Mouse (Mus musculus): ENCODE results near the gene Stat2. TPM values are rescaled to one million over a fixed set of nuclear protein-coding genes. Genes with fewer than 3 reads are reported as not detected.

Stat2 gene
- polyA plus RNA-seq (2016; fragmentation: Nextera tagmentation; extraction: Ambion mirVana) = 8.4 and 8.8 TPM in 2 replicates

- H3K4me1 ChIP-seq = peaks cover 31% of the 10 kb centered on the region
- no peaks in the 10 kb centered on the region for H3K27me3 ChIP-seq (replicated peaks)
- WGBS (ENCODE audit: insufficient replicate concordance) = under 1% methylated on average over 43 of the region's 43 CpGs
- peak within 1 kb of the TSS; percentile 86 for H3K4me3 ChIP-seq
- H3K9ac ChIP-seq = peak within 1 kb of the TSS; percentile 88
- peaks cover 6% of the 10 kb centered on the region for H3K36me3 ChIP-seq
- peak within 1 kb of the TSS; percentile 73 for H3K4me2 ChIP-seq
- no peaks in the 10 kb centered on the region for H3K9me3 ChIP-seq (replicated peaks)
- H3K27ac ChIP-seq = peak within 1 kb of the TSS; percentile 82
- peak; percentile 98 for ATAC-seq
Observed at GRCm38 (mm10) chr10:128270287-128270841, at the start of gene Stat2. Gene Stat2 (plus strand): TSS chr10:128270559.

- Histone ChIP-seq H3K4me2 (no peak overlapping the region), H3K9ac (no peak overlapping the region), H3K9me3 (replicated peaks) (no peaks in the 10 kb centered on the region), H3K4me3 (no peak overlapping the region), H3K27me3 (replicated peaks) (no peaks in the 10 kb centered on the region), H3K4me1 (peaks cover 36% of the 10 kb centered on the region), H3K27ac (no peak overlapping the region), H3K36me3 (no peaks in the 10 kb centered on the region)
- 54% methylated on average over 16 of the region's 16 CpGs for WGBS (ENCODE audit: insufficient replicate concordance)
- ATAC-seq = no peak
Observed at GRCm38 (mm10) chr10:128221533-128222286, 48.6 kb upstream of the Stat2 start.

- no peak overlapping the region for H3K27ac ChIP-seq
- ATAC-seq = no peak
- no peaks in the 10 kb centered on the region for H3K36me3 ChIP-seq
- 63% methylated on average over 5 of the region's 5 CpGs for WGBS (ENCODE audit: insufficient replicate concordance)
- H3K9ac ChIP-seq = no peak overlapping the region
- no peaks in the 10 kb centered on the region for H3K27me3 ChIP-seq (replicated peaks)
- H3K4me2 ChIP-seq = no peak overlapping the region
- peaks cover 15% of the 10 kb centered on the region for H3K4me1 ChIP-seq
- no peaks in the 10 kb centered on the region for H3K9me3 ChIP-seq (replicated peaks)
- no peak overlapping the region for H3K4me3 ChIP-seq
Observed at GRCm38 (mm10) chr10:128225064-128225463, 45.3 kb upstream of the Stat2 start.

DNA sequence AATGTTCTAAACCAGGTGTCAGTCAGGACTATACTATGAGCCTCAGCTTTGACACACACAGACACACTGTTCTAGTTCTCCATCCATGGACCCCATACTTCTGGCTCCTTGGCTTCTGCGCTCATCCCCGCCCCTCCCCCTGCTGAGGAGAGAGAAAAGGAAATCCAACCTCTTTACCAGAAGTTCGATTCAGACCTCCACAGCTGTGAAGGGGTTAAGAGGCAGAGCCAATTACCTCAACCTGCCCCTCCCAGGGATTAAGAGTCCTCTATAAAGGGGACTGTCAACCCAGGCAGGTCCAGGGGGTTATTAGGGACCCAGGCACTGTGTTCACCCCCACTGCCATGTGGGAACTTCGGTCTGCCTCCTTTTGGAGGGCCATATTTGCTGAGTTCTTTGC lies 44.8 kb upstream of the Stat2 start, which contains the start of gene Mip:
Mip (plus strand) TSS at position 301 of the 400 bp plus-strand sequence.
- H3K27ac ChIP-seq = no peak within 1 kb of the TSS
- no peaks in the 10 kb centered on the region for H3K9me3 ChIP-seq (replicated peaks)
- no peak within 1 kb of the TSS for H3K4me3 ChIP-seq
- no peak within 1 kb of the TSS for H3K4me2 ChIP-seq
- no peaks in the 10 kb centered on the region for H3K27me3 ChIP-seq (replicated peaks)
- peak within 1 kb of the TSS; percentile 13; the same call in 1 of the 2 replicates for H3K9ac ChIP-seq
- peaks cover 15% of the 10 kb centered on the region for H3K4me1 ChIP-seq
- 51% methylated on average over 4 of the region's 4 CpGs for WGBS (ENCODE audit: insufficient replicate concordance)
- ATAC-seq = no peak
- no peaks in the 10 kb centered on the region for H3K36me3 ChIP-seq

GRCm38 (mm10) chr10:128227592-128227991 lies 42.8 kb upstream of the Stat2 start:
- H3K9me3 ChIP-seq (replicated peaks) = no peaks in the 10 kb centered on the region
- no peak overlapping the region for H3K4me3 ChIP-seq
- H3K4me1 ChIP-seq = peaks cover 15% of the 10 kb centered on the region
- no peak overlapping the region for H3K27ac ChIP-seq
- WGBS (ENCODE audit: insufficient replicate concordance) = 78% methylated on average over 9 of the region's 9 CpGs
- no peaks in the 10 kb centered on the region for H3K36me3 ChIP-seq
- no peak overlapping the region for H3K9ac ChIP-seq
- no peak overlapping the region for H3K4me2 ChIP-seq
- no peak for ATAC-seq
- H3K27me3 ChIP-seq (replicated peaks) = no peaks in the 10 kb centered on the region

- ATAC-seq = no peak
Observed at GRCm38 (mm10) chr10:128228009-128228408, 42.4 kb upstream of the Stat2 start.

GRCm38 (mm10) chr10:128230582-128230981 lies 39.8 kb upstream of the Stat2 start:
- H3K4me2 ChIP-seq = peak overlapping the region; percentile 83
- peak overlapping the region; percentile 95 for H3K27ac ChIP-seq
- no peaks in the 10 kb centered on the region for H3K9me3 ChIP-seq (replicated peaks)
- H3K36me3 ChIP-seq = peaks cover 18% of the 10 kb centered on the region
- no peak for ATAC-seq
- H3K27me3 ChIP-seq (replicated peaks) = no peaks in the 10 kb centered on the region
- peaks cover 34% of the 10 kb centered on the region for H3K4me1 ChIP-seq
- peak overlapping the region; percentile 80 for H3K4me3 ChIP-seq
- peak overlapping the region; percentile 91 for H3K9ac ChIP-seq
- WGBS (ENCODE audit: insufficient replicate concordance) = 74% methylated on average over 12 of the region's 12 CpGs

More at GRCm38 (mm10) chr10:128228009-128228408, 42.4 kb upstream of the Stat2 start:
- H3K4me2 ChIP-seq = no peak overlapping the region
- H3K4me1 ChIP-seq = peaks cover 18% of the 10 kb centered on the region
- H3K9ac ChIP-seq = no peak overlapping the region
- no peaks in the 10 kb centered on the region for H3K27me3 ChIP-seq (replicated peaks)
- H3K36me3 ChIP-seq = no peaks in the 10 kb centered on the region
- 79% methylated on average over 8 of the region's 8 CpGs for WGBS (ENCODE audit: insufficient replicate concordance)
- H3K4me3 ChIP-seq = no peak overlapping the region
- no peaks in the 10 kb centered on the region for H3K9me3 ChIP-seq (replicated peaks)
- H3K27ac ChIP-seq = no peak overlapping the region

GRCm38 (mm10) chr10:128231146-128231545 lies 39.2 kb upstream of the Stat2 start:
- peak overlapping the region; percentile 83 for H3K4me2 ChIP-seq
- H3K9me3 ChIP-seq (replicated peaks) = no peaks in the 10 kb centered on the region
- no peak for ATAC-seq
- no peaks in the 10 kb centered on the region for H3K27me3 ChIP-seq (replicated peaks)
- peaks cover 18% of the 10 kb centered on the region for H3K36me3 ChIP-seq
- H3K4me3 ChIP-seq = peak overlapping the region; percentile 80
- H3K27ac ChIP-seq = peak overlapping the region; percentile 95
- peak overlapping the region; percentile 91 for H3K9ac ChIP-seq
- 16% methylated on average over 5 of the region's 5 CpGs for WGBS (ENCODE audit: insufficient replicate concordance)
- peaks cover 35% of the 10 kb centered on the region for H3K4me1 ChIP-seq

GRCm38 (mm10) chr10:128231697-128232419 lies 38.5 kb upstream of the Stat2 start, which contains the start of gene Timeless:
Gene Timeless (plus strand): TSS chr10:128232065.
- peak; percentile 91 for ATAC-seq
- Histone ChIP-seq H3K9me3 (replicated peaks) (no peaks in the 10 kb centered on the region), H3K36me3 (peaks cover 18% of the 10 kb centered on the region), H3K4me2 (peak within 1 kb of the TSS; percentile 83), H3K9ac (peak within 1 kb of the TSS; percentile 91), H3K4me1 (peaks cover 39% of the 10 kb centered on the region), H3K27ac (peak within 1 kb of the TSS; percentile 95), H3K4me3 (peak within 1 kb of the TSS; percentile 80), H3K27me3 (replicated peaks) (no peaks in the 10 kb centered on the region)
- under 1% methylated on average over 58 of the region's 58 CpGs for WGBS (ENCODE audit: insufficient replicate concordance)

- ATAC-seq = peak; percentile 53
- Histone ChIP-seq H3K9ac (peak overlapping the region; percentile 91), H3K4me3 (peak overlapping the region; percentile 80), H3K27me3 (replicated peaks) (no peaks in the 10 kb centered on the region), H3K9me3 (replicated peaks) (no peaks in the 10 kb centered on the region), H3K4me2 (peak overlapping the region; percentile 83), H3K4me1 (peaks cover 41% of the 10 kb centered on the region), H3K36me3 (peaks cover 18% of the 10 kb centered on the region), H3K27ac (peak overlapping the region; percentile 95)
- under 1% methylated on average over 14 of the region's 14 CpGs for WGBS (ENCODE audit: insufficient replicate concordance)
Observed at GRCm38 (mm10) chr10:128232420-128232985, 37.9 kb upstream of the Stat2 start.

DNA sequence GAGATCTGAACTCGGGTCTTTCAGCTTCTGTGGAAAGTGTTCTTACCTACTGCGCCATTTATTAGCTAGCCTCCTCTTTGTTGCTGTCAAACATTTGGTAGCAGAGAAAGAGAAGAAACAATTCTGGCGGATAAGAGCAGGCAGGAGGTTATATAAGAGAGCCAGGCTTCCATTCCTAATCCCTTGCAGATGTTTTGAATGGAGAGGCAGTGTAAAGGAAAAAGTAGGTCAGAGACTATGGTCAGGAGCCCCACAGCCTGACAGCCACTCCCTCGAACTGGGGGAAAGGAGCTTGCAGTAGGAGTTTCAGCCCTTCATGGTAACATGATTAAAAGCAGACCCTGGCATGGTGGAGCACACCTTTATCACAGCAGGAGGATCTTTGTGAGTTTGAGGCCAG lies 34.0 kb upstream of the Stat2 start:
- Histone ChIP-seq H3K9ac (no peak overlapping the region), H3K27ac (no peak overlapping the region)

More for the DNA sequence above, 34.0 kb upstream of the Stat2 start:
- peaks cover 58% of the 10 kb centered on the region for H3K4me1 ChIP-seq
- WGBS (ENCODE audit: insufficient replicate concordance) = 62% methylated on average over 4 of the region's 4 CpGs
- no peaks in the 10 kb centered on the region for H3K9me3 ChIP-seq (replicated peaks)
- no peak for ATAC-seq
- peaks cover 48% of the 10 kb centered on the region for H3K36me3 ChIP-seq
- H3K4me3 ChIP-seq = no peak overlapping the region
- no peaks in the 10 kb centered on the region for H3K27me3 ChIP-seq (replicated peaks)
- no peak overlapping the region for H3K4me2 ChIP-seq
